Mouse (Mus musculus) liver, adult 2 months (tissue): ENCODE results near the gene Sytl1. TPM values are rescaled to one million over a fixed set of nuclear protein-coding genes. Genes with fewer than 3 reads are reported as not detected.

Source experiments
- DNase-seq: peaks from one replicate; pipeline ENCODE4 v3.0.0-alpha.2; 2011; ENCODE audit warnings: low read depth, low spot score; ENCODE audit errors: extremely low read depth
- H3K27ac ChIP-seq: fragments of 200-500 bp; replicated peaks from 2 replicates; pipeline ENCODE4 v1.5.1; 2012; ENCODE audit warnings: low read depth, mild to moderate bottlenecking, control low read depth, inconsistent platforms, low read length; ENCODE audit not compliant: insufficient read depth
- H3K27me3 ChIP-seq: fragments of 200-500 bp; 2 replicates; pipeline ENCODE4 v1.6.1; 2012; ENCODE audit warnings: mild to moderate bottlenecking, moderate library complexity, low read length, inconsistent platforms; ENCODE audit not compliant: control insufficient read depth, insufficient read depth
- H3K36me3 ChIP-seq: fragments of 200-500 bp; 2 replicates; pipeline ENCODE4 v1.6.1; 2012; ENCODE audit warnings: low read length, inconsistent platforms; ENCODE audit not compliant: control insufficient read depth, insufficient read depth
- H3K4me1 ChIP-seq: fragments of 200-500 bp; 2 replicates; pipeline ENCODE4 v1.6.1; 2011; ENCODE audit warnings: low read length; ENCODE audit not compliant: control insufficient read depth, insufficient read depth
- H3K4me3 ChIP-seq: fragments of 200-500 bp; 2 replicates; pipeline ENCODE4 v1.5.1; 2011; ENCODE audit warnings: low read depth, mild to moderate bottlenecking, control low read depth, low read length, moderate library complexity; ENCODE audit not compliant: insufficient read depth
- H3K79me2 ChIP-seq: fragments of 200-500 bp; 2 replicates; pipeline ENCODE4 v1.6.1; 2012; ENCODE audit warnings: inconsistent platforms, mild to moderate bottlenecking, low read length, moderate library complexity; ENCODE audit not compliant: control insufficient read depth, insufficient read depth
- H3K9ac ChIP-seq: fragments of 200-500 bp; 2 replicates; pipeline ENCODE4 v1.6.1; 2012; ENCODE audit warnings: low read depth, mild to moderate bottlenecking, control low read depth, inconsistent platforms, low read length
- CTCF ChIP-seq: fragments of 200-500 bp; IDR thresholded peaks from 2 replicates; pipeline ENCODE4 v1.5.1; 2011; ENCODE audit warnings: low read depth, low read length, control low read depth
- POLR2A ChIP-seq: fragments of 200-500 bp; IDR thresholded peaks from 2 replicates; pipeline ENCODE4 v1.6.1; 2011; ENCODE audit warnings: low read length, control low read depth; ENCODE audit not compliant: insufficient read depth; ENCODE audit errors: extremely low read depth
- WGBS: fragments of 180-500 bp; shearing (Covaris S2); methylation state at CpG from one replicate; pipeline ENCODE4 v1.1.7; 2018; 5-methylcytosine and 5-hydroxymethylcytosine counted together
- polyA plus RNA-seq: library from polyadenylated mRNA; depleted of rRNA; stranded (reverse); fragments of >200 nt; gene quantifications from 2 replicates; pipeline ENCODE4 v1.2.3, GENCODE M21; 2012; rRNA removed
- total RNA-seq: library from RNA; depleted of rRNA; stranded (reverse); fragments of >200 nt; gene quantifications from 2 replicates; pipeline ENCODE4 v1.2.3, GENCODE M21; 2014; rRNA removed

Sytl1 gene
- total RNA-seq = 4.2 and 5.1 TPM in 2 replicates
- 2.9 and 5.3 TPM in 2 replicates for polyA plus RNA-seq

DNA sequence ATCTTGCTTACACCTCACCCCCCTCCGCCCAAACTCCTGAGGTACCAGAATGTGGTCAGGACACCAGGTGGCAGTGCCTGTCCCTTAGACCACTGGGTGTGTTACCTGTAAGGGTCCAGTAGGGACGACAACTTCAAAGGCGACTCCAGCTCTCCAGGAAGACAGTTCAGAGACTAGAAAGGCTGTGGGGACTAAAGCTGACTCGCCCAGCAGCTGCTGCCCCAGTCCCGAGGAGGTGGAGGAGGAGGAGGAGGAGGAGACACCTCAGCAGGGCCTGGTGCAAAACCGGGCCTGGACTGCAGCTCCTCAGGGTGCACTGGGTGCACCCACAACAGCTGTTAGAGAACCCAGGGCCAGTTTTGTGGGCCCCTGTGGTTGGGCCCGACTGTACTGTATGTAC is at the start of gene Sytl1:
Sytl1 (minus strand) TSS at position 232 of the 400 bp plus-strand sequence.
- TF ChIP-seq POLR2A (no peak), CTCF (0 out of 2 replicates have a peak, but pooled peaks have one; percentile 21)
- Histone ChIP-seq H3K4me3 (peak within 1 kb of the TSS; percentile 28), H3K36me3 (peaks cover 3% of the 10 kb centered on the region; the same call in 1 of the 2 replicates), H3K27me3 (no peaks in the 10 kb centered on the region), H3K9ac (peak within 1 kb of the TSS; percentile 58; the same call in 1 of the 2 replicates), H3K4me1 (peaks cover 2% of the 10 kb centered on the region; the same call in 1 of the 2 replicates), H3K79me2 (no peaks in the 10 kb centered on the region), H3K27ac (no peak within 1 kb of the TSS)
- peak; percentile 49 for DNase-seq
- WGBS = 46% methylated on average over 7 of the region's 7 CpGs

- DNase-seq = peak; percentile 58
- WGBS = 1% methylated on average over 3 of the region's 3 CpGs
- no peaks in the 10 kb centered on the region for H3K79me2 ChIP-seq
- peaks cover 2% of the 10 kb centered on the region; the same call in 1 of the 2 replicates for H3K4me1 ChIP-seq
- H3K27me3 ChIP-seq = no peaks in the 10 kb centered on the region
- no peak overlapping the region for H3K9ac ChIP-seq
- no peak overlapping the region for H3K4me3 ChIP-seq
- H3K36me3 ChIP-seq = peaks cover 20% of the 10 kb centered on the region
- H3K27ac ChIP-seq = no peak overlapping the region
- no peak for TF ChIP-seq POLR2A
- TF ChIP-seq CTCF = peak; percentile 98
These were observed 47.0 kb upstream of the Sytl1 start for GRCm38 (mm10) chr4:133309948-133310347.

DNA sequence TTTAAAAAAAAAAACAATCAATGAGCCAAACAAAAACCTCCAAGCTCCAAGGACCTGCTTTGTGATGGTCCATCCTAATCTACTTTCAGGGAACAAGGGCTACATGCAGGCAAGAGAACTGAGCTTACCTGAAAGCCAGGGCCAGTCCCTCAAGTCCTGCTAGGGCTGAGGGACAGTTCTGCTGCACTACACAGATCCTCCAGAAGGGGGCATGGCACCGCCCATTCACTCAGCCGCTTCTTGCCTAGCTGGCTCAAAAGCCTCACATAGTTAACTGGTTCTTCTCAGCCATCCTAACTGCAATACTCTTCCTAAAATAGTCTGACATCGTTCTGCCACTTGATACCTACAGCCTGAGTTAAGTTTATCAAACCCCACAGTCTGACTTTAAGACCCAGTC is 44.4 kb upstream of the Sytl1 start:
- Histone ChIP-seq H3K27ac (no peak overlapping the region), H3K4me3 (no peak overlapping the region), H3K79me2 (no peaks in the 10 kb centered on the region), H3K27me3 (no peaks in the 10 kb centered on the region), H3K36me3 (peaks cover 19% of the 10 kb centered on the region), H3K4me1 (no peaks in the 10 kb centered on the region), H3K9ac (no peak overlapping the region)
- TF ChIP-seq CTCF (peak; percentile 94), POLR2A (no peak)
- DNase-seq = peak; percentile 43
- 61% methylated on average over 3 of the region's 3 CpGs for WGBS

- peaks cover 28% of the 10 kb centered on the region for H3K36me3 ChIP-seq
- no peak overlapping the region for H3K4me3 ChIP-seq
- H3K79me2 ChIP-seq = no peaks in the 10 kb centered on the region
- no peak overlapping the region for H3K27ac ChIP-seq
- no peak for TF ChIP-seq CTCF
- no peak for TF ChIP-seq POLR2A
- H3K9ac ChIP-seq = no peak overlapping the region
- H3K4me1 ChIP-seq = no peaks in the 10 kb centered on the region
- no peak for DNase-seq
- 69% methylated on average over 7 of the region's 7 CpGs for WGBS
- no peaks in the 10 kb centered on the region for H3K27me3 ChIP-seq
These were observed 42.9 kb upstream of the Sytl1 start for GRCm38 (mm10) chr4:133305825-133306224.

DNA sequence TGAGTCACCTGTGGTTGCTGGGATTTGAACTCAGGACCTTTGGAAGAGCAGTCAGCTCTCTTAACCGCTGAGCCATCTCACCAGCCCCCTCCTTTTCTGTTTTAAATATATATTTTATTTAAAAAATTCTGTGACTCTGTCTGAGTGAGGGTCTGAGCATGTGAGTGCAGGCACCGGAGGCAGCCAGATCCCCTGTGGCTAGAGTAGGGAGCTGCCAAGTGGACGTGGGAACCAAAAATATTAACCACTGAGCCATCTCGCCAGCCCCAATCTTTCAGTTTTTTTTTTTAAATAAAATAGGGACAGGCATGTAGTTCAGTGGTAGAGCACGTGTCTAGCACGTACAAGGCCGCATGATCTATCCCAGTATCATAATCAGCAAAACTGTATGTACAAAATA is 41.9 kb upstream of the Sytl1 start:
- TF ChIP-seq POLR2A = no peak
- no peak for TF ChIP-seq CTCF
- H3K36me3 ChIP-seq = peaks cover 35% of the 10 kb centered on the region
- DNase-seq = no peak
- H3K4me1 ChIP-seq = no peaks in the 10 kb centered on the region
- WGBS = 94% methylated on average over 7 of the region's 7 CpGs
- no peak overlapping the region for H3K27ac ChIP-seq
- no peaks in the 10 kb centered on the region for H3K79me2 ChIP-seq
- no peak overlapping the region for H3K4me3 ChIP-seq
- H3K27me3 ChIP-seq = no peaks in the 10 kb centered on the region
- no peak overlapping the region for H3K9ac ChIP-seq

DNA sequence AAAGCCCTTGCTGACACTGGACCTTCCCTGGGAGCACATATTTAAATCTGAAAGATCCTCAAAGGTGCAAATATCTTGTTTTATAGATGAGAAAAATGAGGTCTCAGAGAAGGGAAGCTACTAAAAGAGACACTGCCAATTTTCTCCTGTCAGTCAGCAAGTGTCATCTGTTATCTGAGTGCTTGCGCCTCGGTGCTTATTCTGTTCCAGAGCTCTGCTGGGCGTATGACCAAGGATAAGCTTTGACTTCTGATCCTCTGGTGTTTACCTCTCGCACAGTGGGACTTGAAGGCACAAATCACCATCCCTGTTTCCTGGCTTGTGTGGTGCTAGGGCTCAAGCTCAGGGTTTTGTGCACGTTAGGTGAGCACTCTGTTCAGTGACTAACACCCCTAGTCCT is 39.8 kb upstream of the Sytl1 start:
- peak; percentile 46 for DNase-seq
- no peak overlapping the region for H3K4me3 ChIP-seq
- TF ChIP-seq CTCF (no peak), POLR2A (no peak)
- H3K4me1 ChIP-seq = no peaks in the 10 kb centered on the region
- WGBS = 61% methylated on average over 5 of the region's 5 CpGs
- no peak overlapping the region for H3K9ac ChIP-seq
- peaks cover 32% of the 10 kb centered on the region for H3K36me3 ChIP-seq
- H3K27ac ChIP-seq = no peak overlapping the region
- H3K79me2 ChIP-seq = no peaks in the 10 kb centered on the region
- H3K27me3 ChIP-seq = no peaks in the 10 kb centered on the region
